Mouse (Mus musculus): ENCODE results near the gene Capza2.

GRCm38 (mm10) chr6:17635615-17636284, at the start of gene Capza2:
- no peak for TF ChIP-seq POLR2A (IDR thresholded peaks at IDR 0.05; ENCODE audit: control insufficient read depth, extremely low read depth, insufficient read depth, low read length, poor library complexity)
- TF ChIP-seq CTCF (IDR thresholded peaks at IDR 0.05; ENCODE audit: borderline replicate concordance, control insufficient read depth, extremely low read depth, insufficient read depth, low read length, poor library complexity) = no peak
